Mouse (Mus musculus) CD4-positive helper T cell, adult 2 months (primary cell): ENCODE measurements around the gene Gm10309.
A peak's percentile ranks its signal among the peaks of the same experiment; 100 is the strongest.
"Not testable (repeated sequence)": the region's sequence is repeated elsewhere in the genome, so short reads cannot be mapped to it uniquely, and the experiment has no call there.

Experiments used
- DNase-seq: peaks from one replicate; pipeline ENCODE4 v3.0.0-alpha.2; 2012; ENCODE audit warnings: low read depth, missing footprints, low spot score

Gene Gm10309

GRCm38 (mm10) chr17:86514974-86515620, 10.1 kb upstream of the Gm10309 start:
- no peak for DNase-seq

GRCm38 (mm10) chr17:86509871-86510270, 4.8 kb upstream of the Gm10309 start:
- no peak for DNase-seq

- no peak for DNase-seq
Observed at GRCm38 (mm10) chr17:86508212-86508490, 3.1 kb upstream of the Gm10309 start.

GRCm38 (mm10) chr17:86507342-86508211, 2.5 kb upstream of the Gm10309 start:
- DNase-seq, result peak; percentile 52

GRCm38 (mm10) chr17:86506881-86507280, 1.8 kb upstream of the Gm10309 start:
- no peak for DNase-seq

GRCm38 (mm10) chr17:86503208-86503897, 1.7 kb downstream of the Gm10309 start:
- DNase-seq, result no peak

GRCm38 (mm10) chr17:86501393-86501792, 3.6 kb downstream of the Gm10309 start:
- DNase-seq, result no peak

GRCm38 (mm10) chr17:86499359-86500045, 5.5 kb downstream of the Gm10309 start:
- no peak for DNase-seq

- DNase-seq, result no peak
Observed at GRCm38 (mm10) chr17:86497302-86497701, 7.7 kb downstream of the Gm10309 start.

- DNase-seq, result peak; percentile 46
Observed at GRCm38 (mm10) chr17:86496123-86496771, 8.8 kb downstream of the Gm10309 start.

- DNase-seq, result no peak
Observed at GRCm38 (mm10) chr17:86494895-86495294, 10.1 kb downstream of the Gm10309 start.

- no peak for DNase-seq
Observed at GRCm38 (mm10) chr17:86494494-86494893, 10.5 kb downstream of the Gm10309 start.

GRCm38 (mm10) chr17:86493891-86494420, 11.1 kb downstream of the Gm10309 start:
- no peak for DNase-seq

GRCm38 (mm10) chr17:86492376-86492775, 12.7 kb downstream of the Gm10309 start:
- DNase-seq, result no peak

- DNase-seq, result no peak
Observed at GRCm38 (mm10) chr17:86489827-86490226, 15.2 kb downstream of the Gm10309 start.

- no peak for DNase-seq
Observed at GRCm38 (mm10) chr17:86487450-86487849, 17.6 kb downstream of the Gm10309 start.

- DNase-seq, result no peak
Observed at GRCm38 (mm10) chr17:86486657-86487056, 18.4 kb downstream of the Gm10309 start.

GRCm38 (mm10) chr17:86484087-86484737, 20.8 kb downstream of the Gm10309 start:
- peak; percentile 51 for DNase-seq

- no peak for DNase-seq
Observed at GRCm38 (mm10) chr17:86482675-86483074, 22.4 kb downstream of the Gm10309 start.

- no peak for DNase-seq
Observed at GRCm38 (mm10) chr17:86479406-86479805, 25.6 kb downstream of the Gm10309 start.

GRCm38 (mm10) chr17:86477401-86477800, 27.6 kb downstream of the Gm10309 start:
- DNase-seq, result not testable (repeated sequence)
